Mouse (Mus musculus) stomach, embryonic 14.5 days (tissue): ENCODE results near the gene Ccr8. TPM values are rescaled to one million over a fixed set of nuclear protein-coding genes. Genes with fewer than 3 reads are reported as not detected.

ENCODE experiments used
- polyA plus RNA-seq: library from polyadenylated mRNA; unstranded; fragments of >200 nt; fragmentation: Nextera tagmentation; extraction: Ambion mirVana; gene quantifications from 2 replicates; pipeline ENCODE4 v1.2.1, GENCODE M21; 2014

Ccr8 gene
- polyA plus RNA-seq, 1 experiment from 2014 or later, result 0.27 TPM

Other genes with a start within 250 kb of the Ccr8 start
- gene Wdr48, start 197.2 kb upstream of the Ccr8 start, polyA plus RNA-seq, result 54.0 and 57.9 TPM in 2 replicates
- gene Gorasp1, start 154.5 kb upstream of the Ccr8 start, polyA plus RNA-seq, result 20.9 and 29.5 TPM in 2 replicates
- 0.09 TPM in 1 of 2 replicates, not detected in the other for gene Ttc21a, start 154.5 kb upstream of the Ccr8 start, polyA plus RNA-seq
- 2.5 and 3.2 TPM in 2 replicates for gene Csrnp1, start 107.5 kb upstream of the Ccr8 start, polyA plus RNA-seq
- 0.07 and 0.08 TPM in 2 replicates for gene Xirp1, start 68.5 kb upstream of the Ccr8 start, polyA plus RNA-seq
- 12.9 and 13.7 TPM in 2 replicates for gene Cx3cr1, start 22.2 kb upstream of the Ccr8 start, polyA plus RNA-seq
- 25.9 and 31.0 TPM in 2 replicates for gene Slc25a38, start 18.3 kb downstream of the Ccr8 start, polyA plus RNA-seq
- 1,874 and 2,010 TPM in 2 replicates for gene Rpsa, start 35.6 kb downstream of the Ccr8 start, polyA plus RNA-seq
- not detected in 2 replicates for gene Mobp, start 57.6 kb downstream of the Ccr8 start, polyA plus RNA-seq
- gene Myrip, start 209.4 kb downstream of the Ccr8 start, polyA plus RNA-seq, result 0.30 and 0.78 TPM in 2 replicates